Mouse (Mus musculus) adrenal gland, postnatal 25 days (tissue): Measurements from ENCODE around the gene Gm49711. TPM values are rescaled to one million over a fixed set of nuclear protein-coding genes. Genes with fewer than 3 reads are reported as not detected.

Experiments used
- DNase-seq: peaks from one replicate; pipeline ENCODE4 v3.0.0; 2021; ENCODE audit warnings: mixed read lengths
- total RNA-seq: library from RNA; stranded (reverse); gene quantifications from 2 replicates; pipeline ENCODE4 v1.2.3, GENCODE M21; 2021

Gm49711 gene
- total RNA-seq, 1 experiment from 2014 or later: not detected

- no peak for DNase-seq
Observed at GRCm38 (mm10) chr16:92120899-92121531, 62.9 kb downstream of the Gm49711 start.

- DNase-seq: no peak
Observed at GRCm38 (mm10) chr16:92127226-92127625, 69.1 kb downstream of the Gm49711 start.

GRCm38 (mm10) chr16:92127666-92128065 is 69.5 kb downstream of the Gm49711 start:
- no peak for DNase-seq

GRCm38 (mm10) chr16:92129843-92130242 is 71.7 kb downstream of the Gm49711 start:
- no peak for DNase-seq

GRCm38 (mm10) chr16:92132511-92132910 is 74.4 kb downstream of the Gm49711 start:
- DNase-seq: no peak

GRCm38 (mm10) chr16:92134148-92134764 is 76.1 kb downstream of the Gm49711 start:
- no peak for DNase-seq

- no peak for DNase-seq
Observed at GRCm38 (mm10) chr16:92136275-92136674, 78.2 kb downstream of the Gm49711 start.

- no peak for DNase-seq
Observed at GRCm38 (mm10) chr16:92139386-92140261, 81.5 kb downstream of the Gm49711 start.

GRCm38 (mm10) chr16:92140328-92140727 is 82.2 kb downstream of the Gm49711 start:
- no peak for DNase-seq

- no peak for DNase-seq
Observed at GRCm38 (mm10) chr16:92141021-92141420, 82.9 kb downstream of the Gm49711 start.

GRCm38 (mm10) chr16:92142426-92143012 is 84.4 kb downstream of the Gm49711 start:
- no peak for DNase-seq

- no peak for DNase-seq
Observed at GRCm38 (mm10) chr16:92147631-92148366, 89.7 kb downstream of the Gm49711 start.

- DNase-seq: no peak
Observed at GRCm38 (mm10) chr16:92148367-92148728, 90.2 kb downstream of the Gm49711 start.

- no peak for DNase-seq
Observed at GRCm38 (mm10) chr16:92150975-92151374, 92.9 kb downstream of the Gm49711 start.

GRCm38 (mm10) chr16:92158021-92158455 is 99.9 kb downstream of the Gm49711 start:
- DNase-seq: peak; percentile 48

GRCm38 (mm10) chr16:92158461-92159091 is 100.5 kb downstream of the Gm49711 start:
- DNase-seq: peak; percentile 80

- no peak for DNase-seq
Observed at GRCm38 (mm10) chr16:92159114-92159513, 101.0 kb downstream of the Gm49711 start.

GRCm38 (mm10) chr16:92162289-92162688 is 104.2 kb downstream of the Gm49711 start:
- no peak for DNase-seq

- no peak for DNase-seq
Observed at GRCm38 (mm10) chr16:92163545-92163944, 105.4 kb downstream of the Gm49711 start.

GRCm38 (mm10) chr16:92176052-92176451 is 117.9 kb downstream of the Gm49711 start:
- no peak for DNase-seq

GRCm38 (mm10) chr16:92177718-92178117 is 119.6 kb downstream of the Gm49711 start:
- DNase-seq: peak; percentile 17
